Mouse (Mus musculus) monocyte, adult 5-6 weeks (primary cell): Measurements from ENCODE around the gene Rplp2. TPM values are rescaled to one million over a fixed set of nuclear protein-coding genes. Genes with fewer than 3 reads are reported as not detected.
A peak's percentile ranks its signal among the peaks of the same experiment; 100 is the strongest.

ENCODE experiments used
- ATAC-seq: fragments of 153-309, 156-312 bp; replicated peaks from 2 replicates; pipeline ENCODE4 v1.8.0; 2017; ENCODE audit warnings: mild to moderate bottlenecking; ENCODE audit not compliant: low TSS enrichment, insufficient number of reproducible peaks, severe bottlenecking, poor library complexity, low FRiP score
- total RNA-seq: library from RNA; stranded (forward); fragments of 200-1000, 200-491, 200-594 nt; gene quantifications from 3 replicates; pipeline ENCODE4 v1.2.3, GENCODE M21; 2017

The Rplp2 gene
- total RNA-seq, 1 experiment from 2014 or later, result 3,796 TPM

DNA sequence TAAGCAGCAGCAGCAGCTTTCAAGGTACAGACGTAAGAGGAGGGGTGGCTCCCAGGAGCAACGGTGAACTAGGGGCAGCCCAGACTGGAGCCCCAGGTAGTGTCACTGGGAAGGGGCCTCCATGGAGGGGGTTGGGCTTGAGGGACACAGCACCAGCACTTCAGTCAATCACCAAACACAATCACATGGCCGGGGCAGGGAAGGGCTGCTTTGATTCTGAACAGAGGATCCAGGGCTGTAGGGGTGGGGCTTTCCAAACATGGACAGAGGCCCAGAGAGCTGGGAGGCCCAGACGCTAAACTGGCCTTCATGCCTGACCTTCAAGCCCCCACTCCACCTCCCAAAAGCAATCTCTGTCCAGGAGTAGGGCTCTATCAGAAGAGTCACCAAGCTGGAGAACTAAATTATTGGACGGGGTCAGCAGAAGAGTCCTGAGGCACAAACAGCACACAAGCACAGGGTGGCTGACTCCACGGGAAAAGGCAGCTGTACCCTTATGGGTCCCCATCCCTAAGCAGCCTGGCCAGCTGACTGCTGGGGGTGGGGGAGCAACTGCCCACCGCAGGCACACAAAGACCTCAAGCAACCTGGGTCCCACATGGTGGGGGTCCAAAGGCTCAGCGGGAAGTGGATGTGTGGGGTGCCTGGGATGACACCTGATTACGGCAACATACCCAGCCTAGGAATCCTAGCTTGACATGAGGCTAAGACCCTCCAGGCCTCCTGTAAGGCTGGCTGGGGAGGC is 17.2 kb upstream of the Rplp2 start:
- no peak for ATAC-seq

DNA sequence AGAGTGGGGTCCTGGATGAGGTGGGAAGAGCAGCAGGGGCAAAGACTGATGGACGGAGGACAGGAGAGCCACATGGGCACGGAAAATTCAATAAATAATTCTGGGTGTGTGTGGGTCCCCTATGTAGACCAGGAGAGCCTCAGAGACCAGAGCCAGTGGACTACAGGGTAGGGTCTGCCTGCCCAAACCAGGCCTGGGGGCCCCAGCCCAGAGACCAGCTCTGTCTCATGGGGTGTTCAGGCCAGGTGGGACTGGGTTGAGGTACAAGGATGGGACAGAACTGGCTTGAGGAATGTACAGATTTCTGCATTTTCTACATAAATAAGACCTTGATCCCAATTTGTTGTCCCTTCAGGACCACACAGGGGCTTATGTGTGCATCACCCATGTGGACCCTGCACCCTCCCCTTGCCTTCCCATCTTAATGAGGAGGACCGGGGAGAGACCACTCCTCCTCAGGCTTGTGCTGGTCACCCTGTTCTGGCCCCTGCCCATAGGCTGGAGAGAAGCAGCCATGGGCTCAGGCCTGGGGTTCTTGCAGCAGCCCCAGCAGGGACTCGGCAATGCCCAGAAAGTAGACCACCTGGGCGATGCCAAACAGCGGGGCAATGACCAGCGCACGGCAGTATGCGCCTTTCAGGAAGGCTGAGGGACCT is 16.5 kb upstream of the Rplp2 start:
- no peak for ATAC-seq

DNA sequence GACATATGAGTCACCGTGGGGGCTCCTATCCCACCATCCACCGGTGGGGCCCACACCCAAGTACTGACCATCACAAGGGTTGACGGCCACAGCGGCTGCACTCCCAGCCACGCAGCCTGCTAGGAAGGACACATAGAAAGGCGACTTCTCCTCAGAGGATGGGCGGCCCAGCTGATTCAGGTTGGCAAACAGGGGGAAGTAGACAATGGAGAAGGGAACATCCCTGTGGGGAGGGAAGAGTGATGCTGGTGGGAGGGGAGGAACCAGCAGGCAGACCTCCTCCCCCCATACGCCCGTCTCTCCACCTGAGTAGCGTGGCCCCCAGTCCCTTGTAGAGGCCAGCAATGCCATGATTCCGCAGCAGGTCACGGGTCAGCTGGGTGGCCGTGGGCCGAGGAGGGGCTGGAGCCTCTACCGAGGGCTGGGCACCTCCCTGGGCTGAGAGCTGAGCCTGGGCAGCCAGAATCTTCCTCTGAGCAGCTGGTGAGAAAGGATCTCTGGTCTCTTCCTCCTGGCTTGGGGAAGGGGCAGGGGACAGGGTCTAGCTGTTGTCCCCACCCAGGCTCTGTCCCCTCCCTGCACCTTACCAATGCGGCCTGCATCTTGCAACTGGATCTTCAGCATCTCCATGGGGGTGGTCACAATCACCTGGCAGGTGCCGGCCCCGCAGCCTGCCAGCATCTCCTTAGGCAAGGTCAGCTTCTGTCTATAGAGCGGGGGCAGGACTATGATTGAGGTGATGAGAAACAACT is 15.6 kb upstream of the Rplp2 start:
- ATAC-seq, result no peak

DNA sequence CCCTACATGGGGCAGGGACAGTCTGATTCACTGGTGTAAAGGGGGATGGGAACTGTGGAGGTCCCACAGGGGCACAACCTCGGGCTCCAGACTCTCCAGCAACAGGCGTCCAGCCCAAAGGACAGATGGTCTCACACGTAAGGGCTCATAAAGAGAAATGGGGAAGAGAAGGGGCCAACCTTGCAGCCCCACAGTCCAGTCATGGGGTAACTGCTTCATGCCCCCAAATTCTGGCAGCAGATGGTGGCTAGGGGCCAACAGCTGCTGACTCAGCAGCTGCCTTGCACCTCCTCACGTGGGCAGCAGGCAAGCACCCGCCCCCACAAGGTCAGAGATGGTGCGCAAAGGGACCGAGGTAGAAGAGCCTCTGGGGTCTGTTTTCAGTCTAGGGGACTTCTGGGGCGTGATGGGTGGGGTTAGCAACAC is 15.0 kb upstream of the Rplp2 start:
- ATAC-seq, result no peak

DNA sequence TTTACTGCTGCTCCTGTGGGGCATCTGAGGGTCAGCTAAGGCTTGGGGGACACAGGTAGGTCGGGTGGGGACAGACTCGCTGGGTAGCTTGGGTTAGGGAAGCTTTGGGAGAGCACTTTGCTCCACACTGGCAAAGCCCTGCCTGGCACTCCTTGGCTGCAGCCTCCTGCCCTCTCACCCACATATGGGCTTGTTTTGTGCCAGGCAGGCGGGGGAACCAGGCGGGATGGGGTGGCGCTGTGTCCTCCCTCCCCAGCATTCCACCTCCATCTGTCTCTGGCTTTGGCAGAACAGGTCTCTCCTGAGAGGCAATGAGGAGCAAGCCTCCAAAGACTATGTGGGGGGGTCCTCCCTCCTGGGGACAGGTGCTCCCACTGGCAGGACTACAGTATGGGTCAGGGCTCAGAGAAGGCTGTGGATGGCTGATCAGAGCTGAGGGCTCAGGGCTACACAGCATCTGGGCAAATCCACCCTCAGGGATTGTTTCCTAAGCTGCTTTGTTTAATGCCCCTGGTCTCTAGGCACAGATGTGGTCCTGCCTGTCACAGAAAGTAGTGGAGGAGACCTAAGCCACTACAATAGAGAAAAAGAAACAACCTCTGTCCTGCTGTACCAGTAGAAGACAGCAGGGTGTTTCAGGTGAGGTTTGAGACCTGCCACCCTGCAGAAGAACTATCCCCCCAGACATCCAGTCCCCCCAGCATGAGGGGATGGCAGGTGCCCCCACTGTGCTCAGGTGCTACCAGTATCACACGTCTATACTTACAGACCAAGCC is 14.2 kb upstream of the Rplp2 start:
- no peak for ATAC-seq

DNA sequence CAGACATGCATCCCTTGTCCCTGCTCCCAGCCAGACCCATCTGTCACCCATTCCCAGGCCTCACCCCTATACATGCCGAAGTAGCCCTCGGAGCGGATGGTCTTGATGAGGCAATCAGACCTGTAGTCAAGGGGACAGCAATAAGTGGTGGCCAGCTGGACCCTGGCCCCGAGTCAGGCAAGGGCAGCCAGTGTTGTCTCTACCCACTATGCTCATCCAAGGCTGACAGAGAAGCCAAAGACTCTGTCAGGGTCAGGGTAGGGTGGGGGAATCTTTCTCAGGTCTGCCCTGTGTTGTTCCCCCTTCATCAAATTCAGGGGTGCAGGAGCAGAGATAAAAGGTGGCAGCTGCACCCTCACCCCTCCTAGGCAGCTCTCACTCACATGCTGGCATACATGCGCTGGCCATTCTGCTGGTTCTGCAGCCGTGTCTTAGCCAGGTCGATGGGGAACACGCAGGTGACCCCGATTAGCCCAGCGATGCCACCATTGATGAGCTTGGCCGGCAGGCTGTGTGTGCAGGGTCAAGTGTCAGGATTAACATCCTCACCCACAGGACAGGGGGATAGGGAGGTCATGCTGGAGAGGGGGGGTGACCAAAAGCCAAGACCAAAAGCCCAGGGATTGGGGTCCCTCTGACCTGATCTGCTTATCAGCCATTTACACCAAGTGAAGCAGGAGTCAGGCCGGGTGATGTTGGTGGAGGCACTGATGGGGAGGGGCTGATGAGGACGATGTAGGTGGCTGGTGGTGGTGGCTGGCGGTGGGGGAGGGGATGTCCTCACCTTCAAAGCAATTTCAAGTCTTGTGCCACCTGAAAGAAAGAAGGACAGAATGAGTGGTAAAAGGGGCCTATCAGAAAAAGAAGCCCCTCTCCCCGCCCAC is 13.4 kb upstream of the Rplp2 start:
- ATAC-seq, result no peak

DNA sequence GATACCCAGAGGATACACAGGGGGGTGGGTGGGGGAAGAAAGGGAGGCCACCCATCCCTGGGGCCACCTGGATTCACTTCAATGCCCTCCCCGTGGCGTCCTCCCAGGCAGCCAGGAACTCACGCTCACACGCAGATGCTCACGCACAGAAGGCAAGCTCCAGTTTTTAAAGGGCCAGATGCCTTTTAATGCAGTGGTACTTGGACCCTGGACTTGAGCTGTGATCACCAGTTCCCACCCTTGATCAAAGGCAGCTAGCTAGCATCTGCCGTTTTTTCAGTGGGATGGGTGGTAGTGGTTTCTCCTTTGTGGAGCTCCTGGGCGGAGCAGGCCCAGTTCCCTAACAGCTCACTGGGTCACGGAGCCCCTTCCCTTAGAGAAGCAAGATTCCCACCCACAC is 12.7 kb upstream of the Rplp2 start:
- no peak for ATAC-seq

DNA sequence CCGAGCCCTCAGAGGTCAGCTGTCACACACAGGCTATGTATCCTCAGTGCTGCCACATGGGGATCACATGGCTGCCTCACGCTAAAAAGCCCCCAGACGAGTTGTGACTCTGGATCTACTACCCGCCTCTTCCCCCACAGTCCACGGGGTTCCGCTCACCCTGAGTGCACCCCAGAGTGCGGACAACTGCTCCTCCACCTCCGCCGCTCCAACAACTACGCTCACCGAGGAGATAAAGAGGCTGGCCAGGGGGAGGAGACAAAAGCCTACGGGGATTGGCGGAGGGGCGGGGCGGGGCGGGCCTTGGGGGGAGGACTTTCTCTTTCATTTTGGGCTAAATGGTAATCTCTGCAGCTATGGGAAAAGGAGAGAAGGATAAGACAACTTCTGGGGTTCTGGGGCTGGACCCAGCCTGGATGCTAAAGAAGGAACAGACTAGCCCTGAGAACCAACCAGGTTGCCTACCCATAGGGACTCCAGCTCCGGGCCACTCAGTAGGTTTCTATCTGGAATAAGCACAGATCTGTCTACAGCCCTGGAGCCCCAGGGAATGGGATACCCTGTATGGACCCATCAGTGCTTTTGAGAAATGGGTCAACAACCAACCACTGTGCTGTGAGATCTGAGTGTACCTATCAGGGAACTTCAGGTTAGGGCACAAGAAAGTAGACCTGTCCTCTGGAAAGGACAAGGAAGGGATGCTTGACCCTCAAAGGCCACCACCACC is 11.9 kb upstream of the Rplp2 start:
- ATAC-seq, result peak; percentile 48

DNA sequence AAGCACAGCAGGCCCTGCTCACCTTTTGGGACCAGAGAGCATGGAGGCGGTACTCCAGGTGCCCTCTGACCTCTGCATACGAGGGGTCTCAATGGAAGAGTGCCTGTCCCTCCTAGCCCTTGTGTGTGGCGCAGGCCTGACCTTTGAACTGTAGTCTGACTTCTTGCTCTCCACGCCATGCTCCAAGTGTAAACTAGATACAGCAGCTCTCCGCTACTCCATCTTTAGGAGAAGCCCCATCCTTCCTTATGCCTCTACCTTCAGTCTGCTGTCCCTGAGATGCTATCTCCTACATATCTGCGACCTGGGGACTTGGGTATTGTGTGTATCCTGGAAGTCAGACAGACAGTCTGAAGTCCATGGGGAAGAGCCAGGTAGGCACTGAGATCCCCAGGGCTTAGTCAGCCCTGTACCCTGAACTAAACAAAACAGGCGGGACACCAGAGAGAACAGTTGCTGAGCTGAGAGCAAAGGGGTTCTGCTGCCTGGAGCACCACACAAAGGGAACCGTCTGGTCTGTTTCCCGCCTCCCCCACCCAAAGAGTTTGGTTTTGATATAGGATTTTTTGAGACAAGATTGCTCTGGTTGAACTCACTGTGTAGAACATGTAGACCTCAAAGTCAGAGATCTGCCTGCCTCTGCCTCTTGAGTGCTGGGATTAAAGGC is 11.2 kb upstream of the Rplp2 start:
- ATAC-seq, result no peak

DNA sequence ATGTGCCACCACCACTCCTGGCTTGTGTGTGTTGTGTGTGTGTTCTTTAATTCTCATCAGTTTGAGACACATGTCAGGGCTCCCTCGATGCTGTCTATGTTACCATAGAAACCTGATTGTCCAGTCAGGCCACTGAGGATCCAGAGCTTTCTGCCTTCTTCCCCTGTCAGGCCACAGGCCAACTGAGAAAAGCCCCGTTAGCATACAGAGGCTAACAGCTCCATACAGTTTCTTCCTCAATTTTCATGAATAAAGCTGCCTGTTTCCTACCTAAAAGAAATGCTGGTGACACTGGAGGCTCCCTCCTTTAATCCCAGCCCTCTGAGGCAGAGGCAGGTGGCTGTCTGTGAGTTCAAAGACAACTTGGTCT is 10.7 kb upstream of the Rplp2 start:
- no peak for ATAC-seq

DNA sequence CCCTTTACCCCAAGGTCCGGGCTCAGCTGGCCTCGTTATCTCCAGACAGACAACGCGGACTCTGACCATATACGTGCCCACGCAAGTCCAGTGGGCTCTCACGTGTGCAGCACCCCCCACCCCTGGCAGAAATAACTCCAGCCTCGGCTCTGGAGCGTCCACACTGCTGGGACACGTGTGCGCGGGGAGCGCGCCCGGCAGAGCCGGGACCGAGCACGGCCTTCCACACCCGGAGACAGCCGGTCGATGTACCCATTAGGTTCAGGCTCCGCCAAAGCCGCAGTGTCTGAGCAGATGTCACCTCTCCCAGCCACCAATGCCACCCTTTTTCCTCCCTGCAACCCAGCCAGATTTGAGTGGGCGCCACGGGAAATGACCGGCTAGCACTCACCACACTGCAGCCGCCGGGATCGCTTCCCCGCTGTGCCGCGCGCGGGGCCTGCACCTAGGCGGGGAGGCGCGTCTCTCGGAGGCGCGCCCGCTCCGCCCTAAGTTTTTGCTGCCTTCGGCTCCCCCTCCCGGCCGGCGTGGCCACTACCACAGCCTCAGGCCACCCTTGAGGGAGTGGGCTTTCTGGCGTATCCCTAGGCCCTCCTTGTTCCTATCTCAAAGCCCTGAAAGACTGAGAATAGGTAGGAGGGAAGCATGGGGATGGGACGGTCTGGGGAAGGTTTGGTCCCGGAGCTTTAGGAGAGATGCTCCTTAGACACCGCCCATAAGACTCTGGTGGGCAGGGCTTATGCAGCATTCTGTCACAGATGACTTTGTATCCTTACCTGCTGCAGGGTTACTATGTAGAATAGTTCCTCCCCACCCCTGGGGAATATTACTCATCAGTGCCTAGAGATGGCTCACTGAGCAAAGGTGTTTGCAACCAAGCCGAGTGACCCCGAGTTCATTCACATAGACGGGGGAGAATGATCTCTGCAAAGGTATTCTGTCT is 9.7 kb upstream of the Rplp2 start, which contains the start of gene Slc25a22:
Gene Slc25a22 (minus strand): TSS at position 715 of the 943 bp plus-strand sequence.
- ATAC-seq, result peak; percentile 33

DNA sequence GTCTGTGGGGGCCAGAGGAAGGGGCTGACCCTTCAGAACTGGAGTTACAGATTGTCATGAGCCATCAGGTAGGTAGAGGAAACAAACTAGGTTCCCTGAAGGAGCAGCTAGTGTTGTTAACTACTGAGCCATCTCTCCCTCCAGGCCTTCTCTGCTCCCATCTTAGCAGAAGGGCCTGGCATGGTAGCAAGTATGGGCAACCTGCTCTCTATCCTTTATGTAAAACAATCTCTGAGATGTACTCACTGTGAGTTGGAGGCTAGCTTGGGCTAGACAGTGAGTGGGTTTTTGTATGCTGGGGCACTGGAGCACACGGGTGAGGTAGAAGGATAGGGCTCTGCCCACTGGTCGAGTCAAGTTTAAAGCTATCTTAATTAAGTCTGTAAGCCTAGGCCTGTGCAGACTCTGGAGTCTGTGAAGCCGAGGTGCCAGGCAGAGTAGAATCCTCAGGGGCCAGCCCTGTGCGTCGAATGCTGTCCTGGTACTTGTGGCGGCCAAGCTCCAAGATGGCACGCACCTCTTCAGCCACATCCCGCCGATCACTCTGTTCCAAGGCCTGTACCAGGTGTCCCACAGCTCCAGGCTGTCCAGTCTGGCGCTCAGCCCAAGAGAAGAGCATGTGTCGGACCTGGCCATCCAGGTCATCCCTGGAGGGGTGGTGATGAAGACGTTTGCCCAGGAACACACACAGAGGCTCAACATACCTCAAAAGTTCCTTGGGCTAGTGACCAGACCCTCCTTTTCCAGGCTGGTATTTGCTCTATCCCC is 8.8 kb upstream of the Rplp2 start:
- no peak for ATAC-seq

DNA sequence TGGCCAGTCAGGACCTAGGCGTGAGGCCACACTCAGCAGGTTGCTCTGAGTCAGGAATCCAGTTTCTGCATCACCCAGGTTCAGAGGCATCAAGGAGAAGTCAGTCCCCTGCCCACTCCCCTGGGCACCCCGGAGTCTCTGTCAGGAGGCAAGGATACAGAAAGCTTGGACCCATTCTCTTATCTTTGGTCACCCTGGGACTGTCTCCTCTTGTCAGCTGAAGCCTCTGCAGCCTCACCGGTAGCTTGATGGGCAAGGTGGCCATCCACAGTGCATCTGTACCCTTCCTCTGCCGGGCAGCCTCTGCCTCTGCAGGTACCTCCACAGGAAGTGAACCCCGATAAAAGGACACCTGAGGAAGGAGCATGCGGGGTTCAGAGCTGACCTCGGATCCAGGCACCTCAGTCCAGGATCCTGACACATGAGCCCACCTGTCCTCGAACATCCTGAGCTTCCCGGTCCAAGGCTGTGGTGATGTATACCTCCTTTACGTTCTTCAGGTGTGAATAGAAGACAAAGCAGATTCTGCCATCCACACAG is 8.0 kb upstream of the Rplp2 start:
- ATAC-seq, result no peak

DNA sequence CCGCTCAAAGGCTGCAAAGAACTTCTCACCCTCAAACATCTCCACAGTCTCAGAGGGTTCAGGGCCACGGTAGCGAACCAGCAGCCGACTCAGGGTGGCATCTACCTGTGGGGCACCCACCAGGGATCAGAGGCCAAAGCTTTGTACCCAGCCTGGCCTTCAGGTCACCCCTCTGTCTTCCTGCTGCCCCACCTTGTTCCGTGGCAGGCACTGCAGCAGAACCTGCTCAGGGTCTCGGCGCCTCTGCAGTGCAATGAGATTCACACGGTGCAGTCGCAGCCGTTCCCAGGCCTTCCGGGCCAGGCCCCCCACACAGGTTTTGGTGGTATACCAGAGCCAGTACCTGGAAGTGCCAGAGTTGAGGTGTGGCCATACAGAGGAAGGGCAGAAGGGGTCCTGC is 7.4 kb upstream of the Rplp2 start:
- no peak for ATAC-seq

DNA sequence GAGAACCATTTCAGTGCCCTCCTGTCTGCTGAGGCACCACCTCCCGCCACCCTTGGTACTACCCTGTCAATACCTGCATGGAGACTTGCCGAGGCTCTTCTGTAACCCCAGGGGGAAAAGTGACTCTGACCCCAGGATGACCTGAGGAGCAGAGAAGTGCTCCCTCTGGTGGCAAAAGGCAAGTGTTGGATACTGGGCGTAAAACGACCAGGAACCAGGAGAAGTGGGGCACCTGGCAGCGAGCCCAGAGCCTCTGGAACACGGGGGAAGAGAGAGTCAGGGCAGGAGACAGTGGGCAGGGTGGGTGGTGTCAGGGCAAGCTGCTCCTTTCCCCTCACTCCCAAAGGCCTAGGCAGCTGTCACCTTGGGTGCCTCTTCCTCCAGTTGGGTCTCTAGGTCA is 6.6 kb upstream of the Rplp2 start:
- ATAC-seq, result no peak
